Mouse (Mus musculus) cerebellum, adult 9-11 months (tissue): ENCODE data around the gene Cbx2.

Experiments
- DNase-seq: peaks from one replicate; pipeline ENCODE4 v3.0.0; 2022

Cbx2 gene

GRCm38 (mm10) chr11:119043761-119044550 is 21.2 kb downstream of the Cbx2 start:
- DNase-seq, result peak; percentile 46

DNA sequence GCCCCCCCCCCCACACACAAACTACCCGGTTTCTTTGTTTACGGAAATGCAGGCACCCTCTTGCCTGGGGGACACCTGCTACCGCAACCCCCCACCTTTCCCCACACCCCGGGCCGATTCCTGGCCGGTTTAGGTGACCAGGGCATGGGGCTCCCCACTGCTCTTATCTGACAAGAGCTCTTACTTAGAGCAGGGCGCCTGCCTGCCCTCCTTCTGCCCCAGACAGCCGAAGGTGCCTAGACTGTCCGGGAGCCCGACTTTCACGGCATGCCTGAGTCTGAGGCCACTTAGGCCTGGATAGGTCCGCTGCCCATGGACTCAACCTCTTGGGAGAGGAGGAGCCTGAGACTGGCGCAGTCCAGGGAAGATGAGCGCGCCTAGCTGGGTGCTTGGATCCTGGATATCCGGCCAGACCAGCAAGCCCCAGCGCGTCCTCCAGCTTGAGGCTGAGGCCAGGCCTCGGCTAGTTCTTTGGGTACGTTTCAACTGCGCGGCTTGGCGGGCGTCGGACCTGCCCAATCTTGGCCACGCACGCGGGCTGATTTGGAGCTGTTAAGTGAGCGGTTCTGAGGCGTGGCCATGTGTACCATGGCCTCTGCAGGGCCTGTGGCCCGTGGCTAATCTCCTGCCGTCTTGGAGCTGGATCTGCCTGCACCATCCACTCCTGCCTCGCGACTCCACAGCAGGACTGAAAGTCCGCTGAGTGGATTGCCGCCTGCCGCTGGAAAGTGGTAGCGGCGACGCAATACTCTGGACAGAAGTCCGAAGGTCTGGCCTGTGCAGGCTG is 22.0 kb downstream of the Cbx2 start:
- DNase-seq, result peak; percentile 32

GRCm38 (mm10) chr11:119046601-119047245 is 24.0 kb downstream of the Cbx2 start:
- DNase-seq, result no peak

- DNase-seq, result no peak
Observed at GRCm38 (mm10) chr11:119047261-119048132, 24.7 kb downstream of the Cbx2 start.

- no peak for DNase-seq
Observed at GRCm38 (mm10) chr11:119048133-119048510, 25.4 kb downstream of the Cbx2 start.

- DNase-seq, result no peak
Observed at GRCm38 (mm10) chr11:119050361-119050760, 27.6 kb downstream of the Cbx2 start.

GRCm38 (mm10) chr11:119051426-119051825 is 28.7 kb downstream of the Cbx2 start:
- DNase-seq, result no peak

DNA sequence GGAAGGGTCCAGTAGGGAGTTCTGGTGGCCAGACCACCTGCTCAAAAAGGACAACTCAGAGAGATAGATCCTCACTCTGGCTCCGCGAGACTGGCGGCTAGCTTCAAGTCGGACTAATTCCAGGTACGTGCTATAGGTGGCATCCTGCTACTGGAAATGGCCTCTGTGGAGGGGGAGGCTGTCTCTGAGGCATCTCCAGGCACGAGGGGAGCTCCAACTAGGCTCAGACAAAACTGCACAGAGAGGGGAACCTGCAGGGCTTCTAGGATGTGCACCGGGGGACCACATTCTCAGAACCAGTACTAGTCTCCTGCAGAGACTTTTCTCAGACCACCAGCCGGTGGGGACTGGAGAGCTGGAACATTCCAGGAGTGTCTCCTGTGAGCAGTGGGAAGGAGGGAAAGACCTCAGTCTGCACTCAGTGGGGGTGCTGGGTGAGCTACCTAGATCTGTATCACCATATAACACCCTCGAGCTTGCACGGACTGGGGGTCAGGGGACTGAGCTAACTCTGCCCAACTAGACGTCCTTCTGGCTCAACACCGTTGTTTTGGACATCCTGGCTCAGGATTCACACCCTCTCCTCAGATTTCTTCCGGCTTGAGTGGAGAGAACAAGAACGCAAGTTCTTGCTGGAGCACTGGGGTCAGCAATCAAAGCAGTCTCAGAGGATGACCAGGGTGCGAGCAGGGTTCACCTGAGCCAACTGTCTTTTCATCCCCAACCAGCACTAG is 29.3 kb downstream of the Cbx2 start:
- peak; percentile 65 for DNase-seq

- DNase-seq, result peak; percentile 56
Observed at GRCm38 (mm10) chr11:119052661-119053256, 30.0 kb downstream of the Cbx2 start.

DNA sequence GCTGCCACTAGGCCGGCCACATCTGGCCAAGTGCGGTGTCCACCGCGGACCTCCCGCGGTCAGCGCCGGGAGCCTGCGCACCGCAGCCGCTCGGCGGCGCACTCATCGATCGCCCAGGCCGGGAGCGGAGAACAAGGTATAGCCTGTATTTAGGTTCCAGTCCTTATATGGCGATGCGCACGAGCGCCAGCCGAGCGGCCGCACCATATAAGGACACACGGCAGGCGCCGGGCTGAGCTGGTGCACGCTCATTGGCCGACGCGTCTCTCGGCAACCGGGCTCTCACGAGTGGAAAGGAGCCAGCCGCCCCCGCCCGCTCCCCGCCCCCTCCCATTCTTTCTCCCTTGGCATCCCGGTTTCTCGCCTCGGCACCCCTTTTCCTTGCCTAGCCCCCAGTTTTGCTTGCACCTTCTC is 30.5 kb downstream of the Cbx2 start:
- peak; percentile 64 for DNase-seq

GRCm38 (mm10) chr11:119053738-119054350 is 31.1 kb downstream of the Cbx2 start:
- DNase-seq, result no peak

GRCm38 (mm10) chr11:119054351-119055345 is 31.9 kb downstream of the Cbx2 start:
- DNase-seq, result peak; percentile 41

DNA sequence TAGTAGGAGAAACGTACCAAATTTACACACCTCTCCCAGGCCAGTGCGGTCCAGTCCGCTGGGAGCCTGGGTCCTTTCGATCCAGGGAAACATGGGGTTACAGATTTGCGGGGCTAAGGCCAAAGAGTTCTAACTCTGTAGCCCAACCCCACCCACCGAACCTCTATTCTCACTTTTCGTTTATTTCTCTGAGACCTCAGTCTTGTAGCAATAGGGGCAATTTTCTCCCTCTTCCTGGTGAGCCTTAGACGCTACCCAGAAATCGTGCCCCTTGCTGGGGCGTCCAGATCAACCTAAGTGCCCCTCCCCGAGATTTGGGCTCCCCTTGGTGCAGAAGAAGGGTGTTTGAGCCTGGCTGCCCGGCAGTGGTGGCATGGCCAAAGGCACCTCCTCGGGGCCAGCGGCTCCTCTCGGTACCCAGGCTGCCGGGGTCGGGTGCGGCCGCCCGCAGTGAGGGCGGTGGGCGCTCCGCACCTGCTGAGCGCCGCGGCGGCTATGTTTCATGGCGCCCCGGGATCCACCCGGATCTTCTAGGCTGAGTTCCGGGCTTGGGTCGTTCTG is 32.9 kb downstream of the Cbx2 start:
- DNase-seq, result no peak

GRCm38 (mm10) chr11:119056301-119057211 is 33.8 kb downstream of the Cbx2 start:
- DNase-seq, result peak; percentile 51

- no peak for DNase-seq
Observed at GRCm38 (mm10) chr11:119057291-119057690, 34.5 kb downstream of the Cbx2 start.

DNA sequence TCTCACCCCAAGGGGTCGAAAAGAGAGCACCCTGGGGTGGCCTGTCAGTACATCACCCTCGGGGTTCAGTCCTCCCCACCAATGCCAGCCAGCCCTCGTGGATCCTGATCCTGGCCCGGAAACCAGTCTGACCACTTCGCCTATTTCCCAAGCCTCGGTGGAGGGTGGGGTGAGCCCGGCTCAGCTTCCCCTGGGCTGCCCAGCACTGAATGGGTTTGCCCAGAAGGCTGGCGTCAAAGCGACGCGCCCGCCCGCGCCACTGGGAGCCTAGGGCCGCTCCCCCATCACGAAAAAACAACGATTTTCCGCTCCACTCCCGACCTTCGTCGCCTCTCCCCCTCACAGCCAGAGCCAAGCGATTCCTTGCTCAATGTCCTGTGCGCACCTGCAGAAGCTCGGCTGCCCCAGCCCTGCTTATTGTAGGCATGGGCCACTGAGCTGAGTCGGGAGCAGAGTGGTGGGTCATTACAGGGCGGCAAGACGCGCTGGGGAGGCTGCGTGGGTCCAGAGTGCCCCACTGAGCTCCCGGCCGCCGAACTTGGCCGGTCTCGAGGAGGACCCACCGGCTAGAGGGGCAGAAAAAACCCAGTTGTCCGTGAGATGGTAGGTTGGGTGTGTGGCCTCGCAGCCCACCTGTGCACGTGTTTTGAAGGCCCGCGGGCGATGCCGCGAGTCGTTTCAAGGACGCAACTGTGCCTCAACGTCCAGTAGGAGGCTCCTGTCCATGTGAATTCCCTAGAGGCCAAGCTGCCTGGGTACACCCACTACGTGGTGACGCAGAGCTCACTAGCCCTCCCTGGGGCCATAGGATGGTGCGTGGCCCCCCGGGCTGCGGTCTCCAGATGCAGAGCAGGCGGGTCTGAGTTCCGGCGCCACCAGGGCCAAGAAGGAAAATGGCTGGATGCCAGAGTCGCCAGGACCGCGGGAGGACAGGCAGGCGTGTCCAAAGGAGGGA is 35.6 kb downstream of the Cbx2 start:
- peak; percentile 32 for DNase-seq

GRCm38 (mm10) chr11:119059256-119059655 is 36.5 kb downstream of the Cbx2 start:
- no peak for DNase-seq
